Mouse (Mus musculus) fibroblast of lung, adult 2 months (primary cell): ENCODE data around the gene Efcab11.
A peak's percentile ranks its signal among the peaks of the same experiment; 100 is the strongest.

ENCODE experiments used
- DNase-seq: peaks from one replicate; pipeline ENCODE4 v3.0.0-alpha.2; 2011; ENCODE audit warnings: low read depth

Efcab11 gene

DNA sequence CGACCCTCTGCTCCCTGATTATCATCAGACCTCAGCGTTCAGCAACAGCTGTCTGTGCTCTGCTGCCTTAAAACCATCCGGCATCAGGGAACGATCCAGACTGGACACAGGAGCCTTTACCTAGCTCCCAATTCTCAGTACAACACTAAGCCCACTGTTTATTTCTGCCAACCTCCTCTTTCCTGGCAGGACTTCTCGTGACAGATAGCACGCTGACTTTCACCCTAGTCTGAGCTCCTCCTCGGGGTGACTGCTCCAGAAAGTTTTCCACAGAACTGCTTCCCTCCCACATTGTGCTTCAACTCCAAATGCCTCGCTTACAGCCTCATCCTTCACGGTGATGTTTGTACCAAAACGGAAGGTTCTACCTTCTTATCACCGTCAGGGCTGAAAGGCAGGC is 131.3 kb downstream of the Efcab11 start:
- DNase-seq: no peak

DNA sequence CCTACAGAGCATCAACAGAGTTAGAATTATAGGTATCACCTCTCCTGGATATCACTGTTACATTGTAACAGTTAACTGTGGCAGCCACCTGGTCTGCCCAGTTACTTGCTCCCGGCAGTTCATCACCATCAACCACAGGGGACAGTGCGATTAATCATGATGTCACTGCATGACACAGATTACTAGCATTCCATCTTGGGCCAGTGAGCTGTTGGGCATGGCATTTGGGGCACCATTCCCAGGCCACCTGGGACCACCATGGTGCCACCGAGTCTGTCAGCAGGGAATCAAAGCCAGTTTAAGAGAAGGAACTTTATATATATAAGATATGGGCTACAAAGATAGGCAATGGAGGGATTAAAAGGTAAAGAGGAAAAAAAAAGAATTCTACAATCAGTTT is 134.8 kb downstream of the Efcab11 start:
- DNase-seq: no peak

DNA sequence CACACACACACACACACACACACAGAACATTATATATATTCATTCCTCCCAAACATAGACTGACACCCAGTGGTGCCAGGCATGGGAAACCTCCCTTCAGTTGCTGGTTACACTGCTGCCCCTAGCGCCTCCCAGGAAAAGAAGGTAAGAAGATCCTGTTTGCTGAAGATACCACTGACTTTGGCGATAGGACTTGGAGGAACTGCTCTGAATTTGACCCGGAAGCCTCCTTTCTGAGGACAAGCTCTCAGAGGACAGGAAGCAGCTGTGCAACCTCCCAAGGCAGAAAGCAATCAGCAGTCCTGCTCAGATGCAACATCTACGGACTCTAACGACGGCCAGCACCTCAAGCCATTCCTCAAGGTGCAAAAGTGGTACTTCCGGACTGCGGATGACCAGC is 142.6 kb downstream of the Efcab11 start:
- DNase-seq: no peak

DNA sequence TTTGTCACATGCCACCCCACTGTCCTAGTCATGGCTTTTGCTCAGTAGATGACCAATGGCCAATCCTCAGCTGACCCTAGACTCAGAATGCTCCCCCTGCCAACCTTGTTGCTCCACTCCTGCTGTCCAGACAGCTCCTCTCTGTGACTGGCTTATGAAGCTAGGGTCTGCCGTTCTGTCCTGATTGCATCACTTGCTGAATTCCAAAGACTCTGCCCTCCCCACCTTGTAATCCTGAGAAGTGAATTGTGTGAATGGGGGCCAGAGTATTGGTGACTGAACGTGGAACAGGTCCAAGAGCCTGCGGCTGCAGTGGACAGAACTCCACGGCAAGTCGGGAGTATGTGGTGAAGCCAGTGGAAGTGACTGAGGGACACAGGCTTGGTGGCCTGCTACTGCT is 145.0 kb downstream of the Efcab11 start:
- DNase-seq: no peak

DNA sequence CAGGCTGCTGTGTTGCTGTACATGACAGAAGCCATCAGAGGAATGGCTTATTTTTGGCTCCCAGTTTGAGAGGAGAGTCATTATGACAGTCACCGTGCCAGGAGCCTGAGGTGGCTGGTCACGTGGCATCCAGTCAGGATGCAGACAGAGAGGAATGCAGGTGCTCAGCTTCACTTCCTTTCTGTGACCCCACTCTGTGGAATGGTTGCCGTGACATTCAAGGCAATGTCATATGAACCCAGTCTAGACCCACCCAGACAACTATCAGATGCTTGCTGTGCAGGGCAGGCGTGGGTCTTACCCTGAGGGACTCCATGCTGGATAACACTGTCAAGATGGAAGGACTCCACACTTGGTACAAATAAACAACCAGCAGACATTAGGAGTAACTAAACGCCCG is 146.0 kb downstream of the Efcab11 start:
- DNase-seq: no peak

DNA sequence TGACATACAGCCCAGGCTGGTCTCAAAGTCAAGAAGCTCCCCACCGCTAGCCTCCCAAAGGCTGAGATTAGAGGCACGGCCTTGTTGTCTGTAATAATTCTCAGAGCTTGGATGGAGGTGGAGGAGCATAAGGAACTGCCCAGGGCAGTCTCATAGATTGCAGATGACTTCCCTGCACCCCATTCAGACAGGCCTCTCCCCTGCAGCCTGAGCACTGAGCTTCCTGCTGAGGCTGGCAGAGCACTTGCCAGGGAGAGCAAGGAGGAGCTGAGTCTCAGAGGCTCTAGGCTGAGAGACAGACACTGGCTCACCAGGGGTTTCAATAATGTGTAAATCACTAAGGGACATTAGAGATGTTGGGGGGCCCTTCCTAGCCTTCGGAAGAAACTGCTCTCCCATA is 147.3 kb downstream of the Efcab11 start:
- DNase-seq: no peak

DNA sequence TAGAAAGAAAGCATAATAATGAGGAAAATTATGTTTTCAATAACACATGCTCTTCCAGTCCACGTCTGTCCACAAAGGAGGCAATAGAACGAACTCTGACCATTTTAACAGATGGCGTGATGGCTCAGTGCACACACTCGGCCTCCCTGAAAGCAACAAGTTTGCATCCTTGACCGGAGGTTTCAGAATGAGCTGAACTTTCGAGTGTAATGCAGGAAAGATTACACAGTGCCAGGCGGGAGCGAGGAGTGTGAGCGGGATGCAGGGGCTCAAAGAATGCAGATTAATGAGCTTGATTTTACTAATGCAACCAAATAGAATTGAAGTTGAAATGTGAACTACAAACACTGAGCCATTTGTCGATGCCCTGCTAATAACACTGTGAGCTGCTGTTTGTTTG is 149.1 kb downstream of the Efcab11 start:
- no peak for DNase-seq

DNA sequence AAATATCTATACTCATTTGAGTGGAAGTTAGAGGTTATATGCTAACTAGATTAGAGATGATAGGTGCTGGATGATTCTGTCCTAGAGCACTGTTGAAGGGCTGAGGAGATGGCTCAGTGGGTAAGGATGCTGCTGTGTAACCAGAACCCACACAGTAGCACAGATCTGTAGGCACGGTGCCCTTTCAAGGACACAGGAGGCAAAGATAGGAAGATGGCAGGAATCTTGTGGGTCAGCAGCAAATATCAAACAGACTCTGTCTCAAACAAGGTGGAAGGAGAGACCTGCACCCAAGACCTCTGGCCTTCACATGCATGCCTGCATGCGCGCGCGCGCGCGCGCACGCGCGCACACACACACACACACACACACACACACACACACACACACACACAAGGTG is 160.0 kb downstream of the Efcab11 start:
- no peak for DNase-seq

DNA sequence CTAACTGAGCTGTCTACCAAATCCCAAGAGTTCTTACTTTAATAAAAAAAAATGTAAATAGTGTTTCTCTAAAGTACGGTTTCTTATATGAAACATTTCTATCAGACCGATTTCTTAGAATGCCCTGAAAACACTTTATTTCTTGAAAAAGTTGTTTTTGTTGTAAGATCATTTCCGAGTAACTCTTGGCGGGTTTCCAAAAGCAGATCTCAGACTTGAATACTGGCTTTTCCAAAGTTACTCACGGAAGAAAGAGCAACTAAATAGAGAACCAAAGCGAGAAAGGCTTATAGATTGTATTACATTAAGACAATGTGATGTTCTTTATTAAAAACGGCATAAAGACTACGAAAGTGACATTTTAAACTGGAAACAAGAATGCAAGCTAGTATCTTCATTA is 160.4 kb downstream of the Efcab11 start:
- no peak for DNase-seq

DNA sequence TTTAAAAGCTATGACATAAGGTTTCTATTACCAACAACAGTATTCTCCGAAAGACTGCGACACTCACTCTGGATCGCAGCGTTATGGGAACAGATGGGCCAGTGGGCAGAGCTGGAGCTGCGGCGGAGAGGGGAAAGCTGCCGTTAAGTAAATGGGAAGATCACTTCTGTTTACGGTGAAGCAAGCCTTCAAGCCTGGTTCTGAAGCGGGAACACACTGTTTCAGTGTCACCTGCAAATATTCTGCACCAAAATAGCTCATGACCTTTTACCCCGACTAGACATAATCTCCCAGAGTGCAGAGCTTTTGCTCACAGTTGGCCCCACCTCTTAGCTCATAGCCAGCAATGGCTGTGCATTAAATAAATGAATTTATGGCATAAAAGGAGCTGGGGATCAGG is 162.9 kb downstream of the Efcab11 start:
- no peak for DNase-seq

DNA sequence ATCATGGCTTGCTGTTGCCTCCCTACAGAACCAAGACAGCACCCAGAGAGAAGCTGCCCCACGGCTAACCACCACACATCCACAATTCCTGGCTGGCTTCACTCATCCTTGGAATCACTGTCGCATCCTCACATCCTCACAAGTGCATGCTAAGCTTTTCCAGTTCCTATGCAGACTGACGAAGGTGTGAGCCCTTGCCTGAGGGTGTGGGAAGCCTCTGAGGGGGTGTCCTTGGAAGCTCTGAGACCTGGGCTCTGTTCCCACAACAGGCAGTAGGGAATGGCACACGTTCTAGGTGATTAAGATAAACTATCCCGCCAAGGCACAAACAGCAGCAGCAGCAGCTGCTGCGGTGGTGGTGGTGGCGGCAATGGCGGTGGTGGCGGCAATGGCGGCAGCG is 164.5 kb downstream of the Efcab11 start:
- no peak for DNase-seq

DNA sequence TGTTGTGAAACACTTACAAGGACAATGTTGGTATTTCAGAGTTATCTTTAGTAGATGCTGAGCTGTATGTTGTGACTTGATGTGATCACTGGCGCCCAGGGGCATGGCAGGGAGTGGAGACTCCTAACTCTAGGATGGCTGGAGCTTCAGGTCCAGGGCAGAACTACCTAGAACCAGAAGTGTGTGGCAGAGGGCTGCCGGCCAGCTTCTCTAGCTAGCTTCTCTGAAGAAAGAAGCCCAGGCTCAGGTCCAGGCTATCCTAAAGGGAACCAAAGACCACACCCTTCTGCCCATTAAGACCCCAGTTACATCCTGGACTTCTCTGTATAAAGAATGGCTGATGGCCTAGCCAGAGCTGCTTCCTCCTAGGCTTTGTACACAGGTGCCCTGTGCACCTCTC is 166.1 kb downstream of the Efcab11 start:
- no peak for DNase-seq

DNA sequence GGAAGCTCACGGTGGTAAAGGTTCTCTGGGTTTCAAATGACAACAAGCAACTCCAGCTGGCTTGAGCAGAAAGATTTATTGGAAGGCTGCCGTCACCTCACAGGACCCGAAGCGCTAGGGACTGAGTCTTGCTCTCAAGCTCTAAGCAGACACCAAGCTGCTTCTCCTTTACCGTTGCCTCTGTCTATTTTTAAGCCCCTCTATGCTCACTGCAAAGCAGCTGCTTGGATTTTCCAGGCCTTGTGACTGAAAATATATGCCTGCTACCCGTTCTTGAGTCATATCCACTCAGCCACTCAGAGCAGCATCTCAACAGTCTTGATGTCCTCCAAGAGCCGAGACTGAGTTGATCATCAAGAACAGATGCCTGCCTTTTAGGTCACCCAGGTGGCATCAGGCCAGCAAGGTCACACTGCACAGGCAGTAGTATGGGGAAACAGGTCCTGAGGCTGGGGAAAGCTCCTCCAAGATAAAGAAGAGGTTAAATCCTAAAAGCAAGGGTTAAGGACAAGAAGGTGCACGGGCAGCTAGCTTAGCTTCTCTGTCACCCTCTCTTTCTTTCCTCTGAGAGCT is 168.1 kb downstream of the Efcab11 start:
- DNase-seq: no peak

DNA sequence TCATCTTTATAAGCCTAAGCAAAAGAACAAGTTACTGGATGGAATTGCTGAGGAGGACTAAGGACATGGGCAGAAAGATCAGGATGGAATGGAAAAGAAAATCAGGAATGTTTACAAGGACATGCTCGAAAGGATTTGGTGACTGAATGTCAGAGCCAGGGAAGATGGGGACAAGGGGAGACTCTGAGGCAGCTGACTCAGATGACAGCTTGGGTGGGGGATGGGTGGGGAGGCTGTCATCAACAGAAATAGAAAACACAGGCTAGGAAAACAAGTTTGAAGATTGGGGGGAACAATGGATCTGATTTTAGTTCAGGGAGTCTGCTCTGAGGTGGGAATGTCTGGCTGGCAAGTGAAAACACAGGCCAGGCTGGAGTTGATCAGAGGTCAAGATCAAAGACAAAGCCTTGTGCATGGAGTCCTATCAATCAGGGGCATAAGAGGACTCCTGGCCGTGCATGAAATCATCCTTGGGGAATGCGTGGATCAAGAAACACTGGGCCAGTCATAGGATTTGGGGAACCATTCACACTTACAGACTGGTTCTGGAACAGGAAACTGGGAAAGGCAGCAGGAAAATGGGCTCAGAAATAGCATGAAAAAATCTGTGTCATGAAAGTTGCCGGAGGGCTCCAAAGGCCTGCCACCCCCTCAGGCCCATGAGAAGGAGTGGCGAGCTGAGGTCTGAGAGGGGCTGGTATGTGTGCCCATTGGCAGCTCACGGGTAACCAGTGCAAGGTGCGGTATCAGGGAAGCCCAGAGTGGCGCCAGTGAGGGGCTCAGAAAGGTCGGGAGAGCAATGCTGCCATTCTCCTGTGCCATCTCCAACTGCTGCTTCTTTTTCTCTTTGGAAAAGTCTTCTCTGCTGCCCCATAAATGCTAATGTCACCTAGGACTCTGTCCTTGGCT is 168.9 kb downstream of the Efcab11 start:
- no peak for DNase-seq

DNA sequence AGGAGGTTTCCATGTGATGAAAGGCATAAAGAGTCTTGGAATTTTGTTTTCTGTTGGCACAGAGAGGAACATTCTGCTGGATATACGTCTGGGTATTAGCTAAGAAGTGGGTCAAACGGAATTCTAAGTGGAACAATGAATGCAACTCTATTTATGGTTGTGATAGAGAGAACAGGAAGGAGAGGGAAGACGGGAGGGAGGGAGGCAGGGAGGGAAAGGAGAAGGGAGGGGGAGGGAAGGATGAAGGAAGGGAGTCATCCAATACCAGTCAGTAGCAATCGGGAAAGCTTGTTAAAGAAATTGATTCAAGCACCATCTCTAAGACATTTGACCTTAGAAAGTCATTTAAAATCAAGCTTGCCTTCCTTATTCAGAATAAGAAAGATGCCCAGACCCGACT is 172.0 kb downstream of the Efcab11 start:
- no peak for DNase-seq

DNA sequence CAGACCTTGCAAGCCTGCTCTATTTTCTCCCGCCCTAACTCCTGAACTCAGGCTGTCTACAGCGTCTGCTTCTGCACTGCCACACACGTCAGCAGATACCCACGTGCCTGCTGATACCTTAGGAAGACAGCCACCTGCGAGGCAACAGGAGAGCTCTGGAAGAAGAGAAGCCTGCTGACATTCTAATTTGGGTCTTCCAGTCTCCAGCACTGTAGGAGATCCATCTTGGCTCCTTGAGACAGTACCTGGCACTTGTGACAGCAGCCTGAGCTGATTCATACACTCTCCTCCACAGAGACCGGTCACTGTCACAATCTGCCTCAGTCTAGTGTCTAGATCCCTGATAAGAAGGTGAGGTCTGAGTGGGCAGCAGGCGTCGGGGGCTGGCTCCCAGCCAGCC is 182.0 kb downstream of the Efcab11 start:
- DNase-seq: no peak

DNA sequence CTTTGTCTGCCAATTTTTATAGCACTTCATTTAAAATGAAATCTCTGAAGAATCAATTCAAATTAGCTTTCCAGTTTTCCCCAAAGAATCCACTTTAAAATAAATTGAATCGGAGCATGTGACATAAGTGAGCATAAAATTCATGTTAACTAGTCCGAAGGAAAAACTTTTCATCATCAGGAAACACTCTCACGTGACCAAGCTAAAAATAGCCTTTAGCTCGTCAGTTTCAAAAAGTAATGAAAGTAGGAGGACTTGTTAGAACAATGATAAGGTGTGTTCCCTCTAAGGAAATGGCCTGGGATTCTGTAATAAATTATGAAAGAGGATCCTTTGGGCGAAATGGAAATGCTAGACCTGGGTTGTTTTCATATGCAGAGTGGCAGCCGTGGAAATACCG is 183.9 kb downstream of the Efcab11 start:
- DNase-seq: no peak

DNA sequence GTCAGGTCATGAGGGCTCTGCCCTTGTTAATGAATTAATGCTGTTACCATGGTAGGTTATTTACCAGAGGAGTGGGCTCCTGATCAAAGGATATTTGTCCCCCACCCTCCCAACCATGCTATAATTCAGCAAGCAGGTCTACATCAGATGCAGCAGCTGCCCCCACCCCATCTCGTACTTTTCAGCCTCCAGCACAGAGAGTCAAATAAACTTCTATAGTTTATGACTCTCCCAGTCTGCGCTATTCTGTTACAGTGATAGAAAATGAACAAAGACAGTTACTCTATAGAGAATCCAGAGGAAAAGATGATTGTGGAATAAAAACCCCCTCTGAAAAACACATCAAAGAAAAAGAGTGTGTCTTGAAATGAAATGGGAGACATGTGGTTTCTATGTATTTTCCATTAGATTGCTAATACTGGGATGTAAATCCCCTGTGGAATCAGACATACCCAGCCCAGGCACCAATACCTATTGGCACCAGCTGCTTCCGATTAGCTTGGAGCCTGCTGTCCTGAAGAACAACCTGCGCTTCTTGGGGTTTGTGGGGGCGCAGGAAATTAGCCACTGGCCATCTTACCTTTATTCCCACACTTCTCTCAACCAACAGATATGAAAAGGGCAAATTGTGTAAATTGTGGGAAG is 184.7 kb downstream of the Efcab11 start:
- no peak for DNase-seq

DNA sequence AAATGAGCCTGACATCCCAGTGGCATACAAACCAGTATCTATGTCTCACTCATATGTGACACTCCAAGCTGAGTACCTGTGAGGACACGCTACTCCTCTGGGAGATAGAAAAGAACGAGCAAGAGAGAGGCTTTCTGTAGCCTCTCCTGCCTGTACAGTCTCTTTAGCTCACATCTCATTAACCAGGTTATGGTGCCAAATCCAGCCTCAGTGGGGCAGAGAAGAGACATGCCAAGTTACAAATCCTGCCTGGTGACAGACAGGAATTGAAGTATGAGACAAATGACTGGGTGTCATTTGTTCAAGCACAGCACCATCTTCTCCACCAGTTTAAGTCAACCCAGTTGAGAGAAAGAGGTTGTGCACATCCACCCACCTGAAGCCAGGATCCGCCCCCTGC is 190.2 kb downstream of the Efcab11 start:
- DNase-seq: no peak

DNA sequence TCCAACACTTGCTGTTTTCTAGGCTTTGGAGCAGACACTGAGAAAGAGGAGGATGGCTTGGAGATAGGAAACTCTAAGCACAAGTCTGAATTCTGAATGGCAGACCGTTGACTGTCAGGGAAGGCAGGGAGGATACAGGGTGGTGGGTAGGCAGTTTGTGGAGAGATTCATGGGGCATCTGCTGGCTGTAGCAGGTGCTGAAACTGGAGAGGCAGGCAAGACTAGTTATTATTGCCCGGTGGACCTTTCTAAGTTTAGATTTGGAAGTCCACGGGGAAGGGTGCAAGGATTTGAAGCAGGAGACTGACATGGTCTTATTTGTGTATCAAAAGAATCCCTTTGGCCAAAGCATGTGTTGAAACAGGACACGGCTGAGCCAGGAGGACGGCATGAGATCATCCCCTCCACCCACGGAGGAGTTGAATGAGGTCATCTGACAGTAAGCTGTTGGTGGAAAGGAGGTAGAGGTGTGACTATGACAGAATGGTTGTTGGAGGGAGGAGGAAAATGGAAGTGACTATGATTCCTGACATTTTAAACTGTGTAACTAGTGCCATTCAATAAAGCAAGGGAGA is 197.7 kb downstream of the Efcab11 start:
- DNase-seq: peak; percentile 27

DNA sequence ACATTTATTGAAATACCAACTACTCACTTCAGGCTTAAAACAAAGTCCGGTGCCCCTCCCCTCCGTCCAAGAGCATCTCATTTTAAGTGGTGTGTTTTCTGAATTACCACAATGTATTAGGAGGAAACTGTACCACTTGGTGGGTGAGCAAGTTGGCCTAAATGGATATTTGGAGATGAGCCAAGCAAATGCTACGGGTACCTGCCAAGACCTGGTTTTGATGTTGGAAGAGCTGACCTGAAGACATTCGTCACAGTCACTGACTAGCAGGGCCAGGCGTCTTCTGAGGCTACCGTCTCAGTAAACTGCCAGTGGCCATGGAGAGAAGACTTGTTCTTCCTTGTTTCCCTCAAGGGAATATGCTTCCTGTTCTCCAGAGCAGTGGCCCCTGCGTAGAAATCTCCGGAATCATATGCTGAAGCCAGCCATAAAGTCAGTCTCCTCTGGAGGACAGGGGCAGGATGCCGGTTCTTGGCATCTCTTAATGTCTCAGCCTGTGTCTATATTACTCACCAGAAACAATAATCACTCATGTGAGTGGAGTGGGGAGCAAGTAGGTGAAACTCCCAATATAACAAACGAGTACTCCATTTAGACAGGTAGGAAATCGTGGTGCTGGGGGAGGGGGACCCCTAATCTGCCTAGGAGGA is 198.7 kb downstream of the Efcab11 start:
- no peak for DNase-seq

DNA sequence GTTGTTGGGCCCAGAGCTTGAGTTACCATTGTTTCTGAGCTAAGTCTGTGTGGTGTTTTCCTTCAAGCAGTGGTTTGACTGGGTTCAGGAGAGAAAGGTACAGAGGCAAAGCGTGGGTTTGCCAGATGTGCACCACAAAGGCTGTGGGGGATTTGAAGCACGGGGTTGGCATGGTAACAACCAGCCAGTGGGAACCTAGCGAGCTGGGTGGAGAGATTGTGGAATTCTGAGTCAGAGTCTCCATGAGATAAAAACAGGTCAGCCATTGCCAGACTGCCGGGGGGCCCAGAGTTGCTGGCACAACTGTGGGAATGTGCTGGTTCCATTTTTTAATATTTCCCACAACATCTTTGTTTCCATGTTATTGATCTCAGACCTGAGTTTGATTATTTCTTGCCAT is 202.6 kb downstream of the Efcab11 start:
- DNase-seq: peak; percentile 82

DNA sequence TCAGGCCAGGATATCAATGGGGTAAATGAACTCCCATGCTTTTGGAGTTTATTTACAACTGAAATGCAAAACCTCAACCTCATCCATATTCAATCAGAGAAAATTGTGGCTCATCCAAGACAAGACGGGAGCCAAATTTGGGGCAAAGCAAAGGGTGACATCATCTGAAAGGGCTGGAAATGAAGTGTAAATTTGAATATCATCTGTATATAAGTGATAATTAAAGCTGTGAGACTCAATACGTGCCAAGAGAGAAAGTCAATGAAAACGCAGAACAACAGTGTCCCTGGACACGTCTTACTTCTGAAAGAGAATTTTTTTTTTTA is 212.4 kb downstream of the Efcab11 start:
- no peak for DNase-seq
